Mouse (Mus musculus) CH12.LX (cell line): ENCODE measurements around the gene Lhfp. TPM values are rescaled to one million over a fixed set of nuclear protein-coding genes. Genes with fewer than 3 reads are reported as not detected.

Experiments
- DNase-seq: peaks from one replicate; pipeline ENCODE4 v3.0.0-alpha.2; 2013; ENCODE audit errors: extremely low read depth
- H3K27ac ChIP-seq: 2 replicates; pipeline ENCODE4 v1.5.1; 2012; ENCODE audit warnings: low read depth, mild to moderate bottlenecking, control low read depth, moderate library complexity; ENCODE audit not compliant: insufficient read depth
- H3K27me3 ChIP-seq: replicated peaks from 2 replicates; pipeline ENCODE3; 2012; ENCODE audit warnings: inconsistent platforms
- H3K36me3 ChIP-seq, 2 experiments: replicated peaks in 1 of 2; 2 replicates each; pipeline versions ENCODE3 to v1.6.1; 2012; ENCODE audit warnings: inconsistent platforms in 1 of 2, low read length in 1 of 2, mild to moderate bottlenecking in 1 of 2, mixed read lengths in 1 of 2, moderate library complexity in 1 of 2; ENCODE audit not compliant: control insufficient read depth in 1 of 2, insufficient read depth in 1 of 2
- H3K4me1 ChIP-seq, 2 experiments: 2 replicates each; pipeline ENCODE4 v1.6.1; 2012; ENCODE audit warnings: inconsistent platforms in 1 of 2, moderate library complexity in 1 of 2; ENCODE audit not compliant: insufficient read depth in 2 of 2, control insufficient read depth in 1 of 2
- H3K4me2 ChIP-seq: 2 replicates; pipeline ENCODE4 v1.6.1; 2012; ENCODE audit warnings: low read depth, mild to moderate bottlenecking, control low read depth; ENCODE audit not compliant: poor library complexity, insufficient read depth, severe bottlenecking
- H3K4me3 ChIP-seq, 3 experiments: fragments of 150-350 bp in 1 of 3; sonication (generic) in 1 of 3; replicated peaks in 1 of 3; 2 replicates each; pipeline versions ENCODE3 to v1.5.1; 2011 to 2012; ENCODE audit warnings: low read depth in 2 of 3, low read length in 2 of 3, mild to moderate bottlenecking in 2 of 3, moderate library complexity in 2 of 3, control low read depth in 1 of 3, improper control_type of control experiment in 1 of 3, inconsistent platforms in 1 of 3, mixed read lengths in 1 of 3; ENCODE audit not compliant: poor library complexity in 1 of 3
- H3K79me2 ChIP-seq: replicated peaks from 2 replicates; pipeline ENCODE4 v1.6.1; 2012; ENCODE audit warnings: mild to moderate bottlenecking, moderate library complexity; ENCODE audit not compliant: control insufficient read depth, poor library complexity, insufficient read depth, severe bottlenecking; ENCODE audit errors: extremely low read depth
- H3K9ac ChIP-seq: 2 replicates; pipeline ENCODE4 v1.6.1; 2012; ENCODE audit warnings: low read depth, mild to moderate bottlenecking, control low read depth, moderate library complexity; ENCODE audit not compliant: insufficient read depth
- H3K9me3 ChIP-seq: replicated peaks from 2 replicates; pipeline ENCODE3; 2012; ENCODE audit warnings: low read length, inconsistent platforms, mixed read lengths
- BHLHE40 ChIP-seq: IDR thresholded peaks from 2 replicates; pipeline ENCODE4 v1.6.1; 2011; ENCODE audit warnings: mild to moderate bottlenecking, low read depth, low read length, improper control_type of control experiment
- CHD1 ChIP-seq: IDR thresholded peaks from 2 replicates; pipeline ENCODE4 v1.6.1; 2012; ENCODE audit warnings: low read depth, low read length, improper control_type of control experiment, inconsistent platforms
- CHD2 ChIP-seq: IDR thresholded peaks from 2 replicates; pipeline ENCODE4 v1.6.1; 2011; ENCODE audit warnings: low read length, improper control_type of control experiment
- CTCF ChIP-seq, 2 experiments: IDR thresholded peaks in 1 of 2; conservative IDR thresholded peaks in 1 of 2; 2 replicates each; pipeline ENCODE4 v1.5.1; 2011 to 2012; ENCODE audit warnings: low read depth in 2 of 2, low read length in 2 of 2, improper control_type of control experiment in 1 of 2, inconsistent platforms in 1 of 2, mild to moderate bottlenecking in 1 of 2, moderate library complexity in 1 of 2
- E2F4 ChIP-seq: IDR thresholded peaks from 2 replicates; pipeline ENCODE4 v1.6.1; 2011; ENCODE audit warnings: low read depth, low read length, improper control_type of control experiment; ENCODE audit not compliant: insufficient replicate concordance
- ELF1 ChIP-seq: IDR thresholded peaks from 2 replicates; pipeline ENCODE4 v1.6.1; 2014; ENCODE audit warnings: low read depth, mild to moderate bottlenecking, inconsistent platforms, low read length, improper control_type of control experiment
- ETS1 ChIP-seq: conservative IDR thresholded peaks from 2 replicates; pipeline ENCODE4 v1.6.1; 2012; ENCODE audit warnings: low read depth, mild to moderate bottlenecking, inconsistent platforms, low read length, improper control_type of control experiment, moderate library complexity
- HCFC1 ChIP-seq: IDR thresholded peaks from 2 replicates; pipeline ENCODE4 v1.6.1; 2012; ENCODE audit warnings: low read depth, mild to moderate bottlenecking, inconsistent platforms, low read length, improper control_type of control experiment
- MAX ChIP-seq: IDR thresholded peaks from 2 replicates; pipeline ENCODE4 v1.6.1; 2011; ENCODE audit warnings: low read length, improper control_type of control experiment
- MAZ ChIP-seq: IDR thresholded peaks from 2 replicates; pipeline ENCODE4 v1.6.1; 2012; ENCODE audit warnings: low read depth, mild to moderate bottlenecking, inconsistent platforms, low read length, improper control_type of control experiment, moderate library complexity
- MEF2A ChIP-seq: IDR thresholded peaks from 2 replicates; pipeline ENCODE4 v1.6.1; 2014; ENCODE audit warnings: low read depth, mild to moderate bottlenecking, inconsistent platforms, low read length, improper control_type of control experiment, borderline replicate concordance
- PAX5 ChIP-seq: IDR thresholded peaks from 2 replicates; pipeline ENCODE4 v1.6.1; 2012; ENCODE audit warnings: low read length, inconsistent platforms, mixed read lengths
- POLR2A ChIP-seq: IDR thresholded peaks from 2 replicates; pipeline ENCODE4 v1.6.1; 2011; ENCODE audit warnings: low read depth, mild to moderate bottlenecking, improper control_type of control experiment, low read length
- RAD21 ChIP-seq: IDR thresholded peaks from 2 replicates; pipeline ENCODE4 v1.6.1; 2011; ENCODE audit warnings: low read depth, mild to moderate bottlenecking, low read length, improper control_type of control experiment, moderate library complexity
- SIN3A ChIP-seq: IDR thresholded peaks from 2 replicates; pipeline ENCODE4 v1.6.1; 2012; ENCODE audit warnings: low read length, improper control_type of control experiment, inconsistent platforms
- SMC3 ChIP-seq: IDR thresholded peaks from 2 replicates; pipeline ENCODE4 v1.6.1; 2011; ENCODE audit warnings: low read depth, low read length, improper control_type of control experiment
- TBP ChIP-seq: conservative IDR thresholded peaks from 2 replicates; pipeline ENCODE4 v1.6.1; 2011; ENCODE audit warnings: low read depth, low read length, improper control_type of control experiment
- TCF12 ChIP-seq: IDR thresholded peaks from 2 replicates; pipeline ENCODE4 v1.6.1; 2014; ENCODE audit warnings: low read depth, mild to moderate bottlenecking, inconsistent platforms, low read length, improper control_type of control experiment
- USF1 ChIP-seq: IDR thresholded peaks from 2 replicates; pipeline ENCODE4 v1.6.1; 2014; ENCODE audit warnings: low read depth, mild to moderate bottlenecking, inconsistent platforms, low read length, improper control_type of control experiment
- ZNF384 ChIP-seq: IDR thresholded peaks from 2 replicates; pipeline ENCODE4 v1.6.1; 2012; ENCODE audit warnings: low read depth, low read length, improper control_type of control experiment, inconsistent platforms
- dilution Hi-C: fragments of 300-500 bp; cut with MboI; formaldehyde crosslinking; loops from 2 replicates; pipeline ENCODE4 v1.14.3; 2020; ENCODE audit warnings: low sequenced_read_pairs; ENCODE audit not compliant: extremely low pct_unique_long_range_greater_than_20kb, extremely low pct_ligation_motif_present
- in situ Hi-C: fragments of 300-500 bp; cut with MboI; formaldehyde crosslinking; loops from 3 replicates; pipeline ENCODE4 v1.14.3; 2019; ENCODE audit warnings: low sequenced_read_pairs, low pct_ligation_motif_present, low pct_unique_long_range_greater_than_20kb, mixed read lengths
- polyA plus RNA-seq: library from polyadenylated mRNA; unstranded; fragments of >175 nt; gene quantifications from 2 replicates; pipeline ENCODE4 v1.2.1, GENCODE M21; 2012; ENCODE audit warnings: low read depth; ENCODE audit not compliant: insufficient read length
- total RNA-seq, 2 experiments: library from RNA; depleted of rRNA; stranded (reverse); fragments of 300-350 nt in 1 of 2; fragments of >200 nt in 1 of 2; gene quantifications; 2 replicates each; pipeline ENCODE4 v1.2.3; 2012 to 2014

Lhfp gene
- total and polyA plus RNA-seq, 3 experiments: not detected

- H3K27me3 ChIP-seq: no peaks in the 10 kb centered on the region
- no peak for DNase-seq
- no peaks in the 10 kb centered on the region for H3K36me3 ChIP-seq
- no peaks in the 10 kb centered on the region for H3K4me1 ChIP-seq
- H3K9me3 ChIP-seq: no peaks in the 10 kb centered on the region
- no peak overlapping the region for H3K4me3 ChIP-seq
- no peak overlapping the region for H3K4me2 ChIP-seq
- no peaks in the 10 kb centered on the region for H3K79me2 ChIP-seq
- dilution Hi-C loops (no loop called here), in situ Hi-C loops (no loop called here)
- H3K9ac ChIP-seq: no peak overlapping the region
- TF ChIP-seq MAX (no peak), HCFC1 (no peak), POLR2A (no peak), MEF2A (no peak), CHD1 (no peak), RAD21 (no peak), ELF1 (no peak), PAX5 (no peak), ZNF384 (no peak), MAZ (no peak), TCF12 (no peak), SMC3 (no peak), USF1 (no peak), CHD2 (no peak), TBP (no peak), BHLHE40 (no peak), E2F4 (no peak)
- no peak overlapping the region for H3K27ac ChIP-seq
These were observed 132.2 kb downstream of the Lhfp start for GRCm38 (mm10) chr3:53173310-53174063.

DNA sequence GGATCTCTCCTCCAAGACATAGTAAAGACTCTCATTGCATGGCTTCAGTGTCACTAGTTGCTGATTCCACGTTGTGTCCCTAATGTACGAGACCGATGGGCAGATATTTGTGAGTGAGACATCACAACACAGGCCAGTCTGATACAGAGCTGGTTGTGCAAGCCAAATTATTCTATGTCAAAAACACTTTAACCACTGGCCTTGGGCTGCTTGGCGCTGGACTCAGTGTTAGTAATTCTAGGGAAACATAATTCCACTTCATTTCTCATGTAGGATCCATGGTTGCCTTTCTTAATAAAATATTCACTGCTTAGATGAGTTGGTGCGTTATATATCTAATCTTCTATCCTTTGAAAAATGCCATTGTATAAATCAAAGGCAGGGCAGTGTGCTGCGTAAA, 138.6 kb downstream of the Lhfp start:
- no peak for DNase-seq
- Histone ChIP-seq H3K79me2 (no peaks in the 10 kb centered on the region), H3K36me3 (no peaks in the 10 kb centered on the region), H3K4me2 (no peak overlapping the region), H3K4me3 (no peak overlapping the region), H3K27me3 (no peaks in the 10 kb centered on the region), H3K27ac (no peak overlapping the region), H3K9me3 (peaks cover 2% of the 10 kb centered on the region), H3K4me1 (no peaks in the 10 kb centered on the region), H3K9ac (no peak overlapping the region)
- TF ChIP-seq SIN3A (no peak), PAX5 (no peak), E2F4 (no peak), TBP (no peak), CTCF (conservative IDR thresholded peaks at IDR 0.05 in 1 of 2, IDR thresholded peaks at IDR 0.05 in 1 of 2; ENCODE audit: low read depth in 2 of 2, low read length in 2 of 2) (no peak), ETS1 (no peak), POLR2A (no peak), MAX (no peak), HCFC1 (no peak), CHD2 (no peak)
- in situ Hi-C loops (no loop called here), dilution Hi-C loops (no loop called here)
